Mouse (Mus musculus) right cerebral cortex, adult 2 months (tissue): ENCODE results near the gene Cntnap1.

Experiments used
- DNase-seq, 2 experiments: peaks; one replicate each; pipeline ENCODE4 v3.0.0; 2021 to 2022; ENCODE audit warnings: low spot score in 2 of 2

Cntnap1 gene

DNA sequence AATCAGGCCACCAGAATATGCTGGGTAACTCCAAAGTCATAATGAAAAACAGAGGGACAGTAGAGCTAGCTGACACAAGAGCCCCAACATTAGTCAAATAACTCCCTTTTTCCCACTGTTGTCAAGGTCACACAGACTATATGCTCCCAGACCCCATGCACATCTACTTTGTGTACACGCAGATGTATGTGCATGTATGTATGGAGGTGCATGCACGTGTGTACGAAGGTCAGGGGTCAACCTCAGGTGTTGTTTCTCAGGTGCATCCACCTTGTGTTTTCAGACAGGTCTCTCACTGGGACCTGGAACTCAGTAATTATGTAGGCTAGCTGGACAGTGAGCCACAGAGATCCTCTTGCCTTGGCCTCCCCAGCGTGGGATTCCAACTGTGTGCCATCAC, 15.1 kb downstream of the Cntnap1 start:
- DNase-seq = no peak

DNA sequence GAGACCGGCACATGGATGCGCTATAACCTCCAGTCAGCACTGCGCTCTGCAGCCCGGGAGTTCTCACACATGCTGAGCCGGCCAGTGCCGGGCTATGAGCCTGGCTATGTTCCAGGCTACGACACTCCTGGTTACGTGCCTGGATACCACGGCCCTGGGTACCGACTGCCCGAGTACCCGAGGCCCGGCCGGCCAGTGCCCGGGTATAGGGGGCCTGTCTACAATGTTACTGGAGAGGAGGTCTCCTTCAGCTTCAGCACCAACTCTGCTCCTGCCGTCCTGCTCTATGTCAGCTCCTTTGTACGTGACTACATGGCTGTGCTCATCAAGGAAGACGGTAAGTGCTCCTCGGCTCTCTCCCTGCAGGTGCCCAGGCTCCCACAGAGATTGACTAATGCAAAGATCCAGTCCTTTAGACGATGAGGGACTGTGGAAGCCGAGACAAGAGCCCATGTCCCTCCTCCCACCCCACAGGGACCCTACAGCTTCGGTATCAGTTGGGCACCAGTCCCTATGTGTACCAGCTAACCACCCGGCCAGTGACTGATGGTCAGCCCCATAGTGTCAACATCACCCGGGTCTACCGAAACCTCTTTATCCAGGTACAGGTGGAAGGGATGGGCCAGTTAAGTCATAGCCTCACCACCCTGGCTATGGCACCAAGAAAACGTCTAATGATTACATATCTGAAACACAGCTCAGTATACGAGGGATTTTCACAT, 16.4 kb downstream of the Cntnap1 start:
- no peak for DNase-seq

DNA sequence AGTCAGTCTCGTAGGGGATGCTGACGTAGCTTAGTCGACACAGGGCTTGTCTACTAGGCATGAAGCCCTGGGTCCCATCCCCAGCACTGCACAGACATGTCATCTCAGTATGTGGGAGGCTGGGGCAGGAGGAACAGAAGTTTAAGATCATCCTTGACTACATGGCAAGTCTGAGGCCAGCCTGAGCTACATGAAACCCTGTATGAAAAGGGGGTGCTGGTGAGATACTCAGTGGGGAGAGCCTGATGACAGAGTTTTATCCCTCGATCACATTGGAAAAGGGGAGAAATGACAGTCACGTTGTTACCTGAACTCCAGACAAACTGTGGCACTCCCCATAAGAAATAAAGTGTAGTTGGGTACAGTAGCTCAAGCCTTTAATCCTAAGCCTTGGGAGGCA, 17.2 kb downstream of the Cntnap1 start:
- DNase-seq = no peak

DNA sequence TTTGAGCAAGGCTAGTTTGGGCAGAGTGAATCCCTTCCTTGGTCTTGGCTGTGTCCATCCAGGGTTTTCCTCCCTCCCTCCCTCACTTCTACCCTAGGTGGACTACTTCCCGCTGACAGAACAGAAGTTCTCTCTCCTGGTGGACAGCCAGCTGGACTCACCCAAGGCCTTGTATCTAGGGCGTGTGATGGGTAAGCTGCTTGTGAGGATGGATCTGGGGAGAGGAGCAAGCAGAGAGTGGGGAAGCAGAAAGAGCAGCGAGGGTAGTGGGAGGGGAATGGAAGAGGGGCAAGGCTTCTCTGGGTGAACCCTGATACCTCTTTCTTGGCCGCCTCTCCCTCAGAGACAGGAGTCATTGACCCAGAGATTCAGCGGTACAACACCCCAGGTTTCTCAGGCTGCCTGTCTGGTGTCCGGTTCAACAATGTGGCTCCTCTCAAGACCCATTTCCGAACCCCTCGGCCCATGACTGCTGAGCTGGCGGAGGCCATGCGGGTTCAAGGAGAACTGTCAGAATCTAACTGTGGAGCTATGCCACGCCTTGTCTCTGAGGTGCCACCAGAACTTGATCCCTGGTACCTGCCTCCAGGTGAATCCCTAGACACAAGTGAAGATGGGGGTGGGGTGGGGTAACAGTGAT, 18.0 kb downstream of the Cntnap1 start:
- DNase-seq = no peak

DNA sequence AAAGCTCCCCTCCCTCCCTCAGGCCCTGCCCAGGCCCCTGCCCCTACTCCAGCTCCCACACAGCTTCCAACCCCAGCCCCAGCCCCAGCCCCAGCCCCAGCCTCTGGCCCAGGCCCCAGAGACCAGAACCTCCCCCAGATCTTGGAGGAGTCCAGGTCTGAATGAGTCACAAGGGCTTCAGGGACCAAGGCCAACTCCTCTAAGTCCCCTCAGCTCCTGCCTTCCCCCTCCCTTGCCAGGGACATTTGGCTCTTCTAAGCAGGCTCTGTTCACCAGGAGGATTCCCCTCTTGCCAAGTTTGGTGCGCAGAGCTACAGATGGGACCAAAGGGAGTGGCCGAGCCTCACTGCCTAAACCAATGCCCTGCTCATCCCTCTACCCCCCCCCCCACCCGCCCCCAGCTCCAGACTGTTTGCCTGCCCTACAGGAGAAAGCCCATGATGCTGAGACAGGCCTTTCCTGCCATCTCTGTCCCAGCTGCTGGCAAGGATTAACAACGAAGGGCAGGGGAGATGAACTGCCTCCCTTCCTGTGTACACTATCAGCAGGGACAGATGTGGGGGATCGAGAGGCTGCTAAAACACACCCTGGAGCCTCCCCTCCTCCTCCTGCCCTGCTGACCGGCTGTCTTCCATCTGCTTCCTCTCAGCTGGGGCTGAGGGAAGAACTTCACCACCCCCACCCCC, 19.3 kb downstream of the Cntnap1 start:
- DNase-seq = peak in 1 of 2 experiments; percentile 49

DNA sequence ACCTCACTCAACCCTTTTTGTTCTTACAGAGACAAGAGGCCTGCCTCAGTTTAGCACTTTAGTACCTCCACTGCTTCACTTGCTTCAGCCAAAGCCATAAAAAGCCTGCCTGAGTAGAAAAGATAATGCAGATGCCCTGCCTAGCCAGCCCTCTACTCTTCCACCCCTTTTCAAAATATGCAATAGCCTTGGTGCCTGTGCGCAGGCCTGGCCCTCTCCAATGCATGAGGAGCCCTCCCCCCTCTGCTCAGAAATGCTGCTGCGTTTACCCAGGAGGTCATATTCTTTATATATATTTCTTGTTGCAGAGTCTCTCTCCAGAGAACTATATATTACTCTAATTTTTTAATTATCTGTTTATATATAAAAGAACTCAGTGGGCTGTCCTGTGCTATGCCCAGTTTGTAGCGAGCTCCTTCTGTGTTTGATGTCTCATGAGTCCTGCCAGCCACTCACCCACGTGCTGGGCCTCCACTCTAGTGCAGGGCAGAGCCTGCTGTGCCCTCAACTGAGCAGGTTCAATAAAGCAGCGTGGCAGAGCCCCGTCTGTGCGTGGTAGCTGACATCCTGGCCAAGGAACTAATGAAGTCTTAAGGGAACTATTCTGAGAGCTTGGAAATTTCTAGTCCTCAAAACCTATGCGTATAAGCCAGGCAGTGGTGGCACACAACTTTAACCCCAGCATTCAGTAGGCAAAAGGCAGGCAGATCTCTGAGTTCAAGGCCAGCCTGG, 20.0 kb downstream of the Cntnap1 start:
- no peak for DNase-seq

DNA sequence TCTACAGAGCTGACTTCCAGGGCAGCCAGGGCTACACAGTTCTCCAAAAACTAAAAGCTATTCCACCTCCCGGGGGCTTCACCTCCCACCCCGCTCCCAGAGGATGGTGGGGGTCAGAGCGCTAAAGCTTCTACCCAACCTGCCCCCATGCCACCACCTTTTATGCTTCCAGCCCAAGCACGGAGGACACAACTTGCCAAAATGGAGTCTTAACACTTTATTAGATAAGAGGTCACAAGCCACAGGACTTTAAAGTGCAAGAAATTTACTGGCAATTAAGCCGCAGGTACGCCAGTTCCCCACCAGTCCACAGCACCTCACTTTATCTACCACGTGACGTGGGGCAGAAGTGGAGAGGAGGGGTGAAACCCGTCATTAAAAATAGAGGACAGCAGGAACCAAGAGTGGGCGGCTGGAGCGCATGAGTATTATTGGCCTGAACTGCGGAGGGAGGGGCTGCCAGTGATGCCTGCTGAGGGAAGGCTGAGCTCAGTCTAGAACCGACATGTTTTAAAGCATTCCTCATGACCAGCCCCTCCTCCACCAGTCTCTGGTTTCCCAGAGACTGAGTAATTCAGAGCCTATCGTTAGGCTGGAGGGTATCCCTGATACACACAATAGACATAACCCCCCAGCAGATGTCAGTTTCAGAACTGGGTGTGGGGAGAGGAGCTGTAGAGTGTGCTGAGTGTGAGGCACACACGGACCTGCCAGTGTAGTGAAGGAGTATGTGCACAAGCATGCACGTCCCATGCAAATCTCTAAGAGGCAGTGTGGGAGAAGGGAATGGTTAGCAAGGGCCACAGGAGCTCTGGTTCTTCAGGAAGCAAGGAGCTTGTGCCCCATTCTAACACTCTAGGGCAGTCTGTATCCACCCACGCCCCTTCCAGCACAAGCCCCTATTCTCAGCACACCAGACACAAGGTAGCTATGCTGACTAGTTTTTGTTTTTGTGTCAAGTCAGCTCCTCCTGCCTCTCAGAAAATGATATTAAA, 20.9 kb downstream of the Cntnap1 start:
- DNase-seq = peak in 1 of 2 experiments; percentile 43

DNA sequence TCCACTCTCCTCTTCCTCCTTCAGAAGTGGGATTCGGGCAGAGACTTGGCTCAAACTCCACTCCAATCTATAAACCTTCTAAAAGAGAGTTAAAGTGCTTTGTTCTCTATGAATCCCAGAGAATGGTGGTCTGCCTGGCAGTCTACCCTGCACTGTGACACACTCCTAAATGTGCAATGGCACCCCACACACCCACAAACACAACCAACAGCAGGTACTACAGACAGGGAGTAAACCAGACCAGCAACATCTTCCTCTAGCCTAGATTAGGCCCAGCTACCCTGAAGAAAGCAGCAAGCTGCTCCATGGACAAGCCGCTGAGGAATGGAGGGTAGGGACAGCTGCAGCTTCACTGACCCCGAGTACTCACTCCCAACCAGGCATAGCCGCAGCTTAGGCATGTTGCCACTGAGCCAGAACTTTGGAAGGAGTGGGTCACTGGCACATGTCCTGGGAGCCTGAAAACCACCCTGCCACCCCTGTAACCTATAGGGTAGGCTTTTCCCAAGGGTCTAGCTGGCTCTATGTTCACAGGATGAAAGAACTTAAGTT, 21.7 kb downstream of the Cntnap1 start:
- DNase-seq = no peak

DNA sequence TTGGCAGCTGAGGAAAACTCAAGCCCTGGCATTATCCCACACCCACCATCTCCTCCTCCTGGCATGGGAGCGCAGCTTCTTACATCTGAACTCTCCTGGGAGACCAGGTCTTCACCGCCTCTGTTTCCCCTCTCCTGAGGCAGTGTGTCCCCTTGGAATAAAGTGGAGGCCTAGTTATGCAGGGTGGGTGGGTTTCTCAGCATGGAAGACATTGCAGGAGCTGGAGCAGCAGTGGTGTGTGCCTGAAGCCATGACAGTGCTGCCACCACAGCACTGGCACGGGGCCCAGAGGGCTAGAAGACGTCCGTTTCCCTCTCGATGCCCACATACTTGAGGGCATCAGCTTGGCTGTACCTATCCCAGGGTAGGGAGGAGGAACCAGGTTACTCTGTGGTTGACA, 22.3 kb downstream of the Cntnap1 start:
- DNase-seq = no peak

DNA sequence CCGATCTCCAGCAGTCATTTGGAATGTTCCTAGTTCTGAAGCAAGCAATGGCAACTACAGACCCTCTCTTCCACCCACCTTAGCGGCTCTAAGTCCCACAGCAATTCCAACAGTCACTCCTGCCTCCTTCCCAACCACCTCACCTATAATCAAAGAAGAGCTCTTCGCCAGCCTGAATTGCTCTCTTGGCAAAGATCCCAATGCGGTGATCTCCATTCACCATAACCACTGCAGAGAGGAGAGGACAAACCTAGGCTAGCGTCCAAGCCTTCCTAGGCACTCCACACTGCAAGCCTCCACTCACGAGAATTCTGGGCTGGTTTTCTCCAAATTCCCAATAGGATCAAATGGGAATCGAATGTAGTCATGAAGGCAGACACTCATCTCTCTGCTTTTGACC, 22.8 kb downstream of the Cntnap1 start:
- no peak for DNase-seq

DNA sequence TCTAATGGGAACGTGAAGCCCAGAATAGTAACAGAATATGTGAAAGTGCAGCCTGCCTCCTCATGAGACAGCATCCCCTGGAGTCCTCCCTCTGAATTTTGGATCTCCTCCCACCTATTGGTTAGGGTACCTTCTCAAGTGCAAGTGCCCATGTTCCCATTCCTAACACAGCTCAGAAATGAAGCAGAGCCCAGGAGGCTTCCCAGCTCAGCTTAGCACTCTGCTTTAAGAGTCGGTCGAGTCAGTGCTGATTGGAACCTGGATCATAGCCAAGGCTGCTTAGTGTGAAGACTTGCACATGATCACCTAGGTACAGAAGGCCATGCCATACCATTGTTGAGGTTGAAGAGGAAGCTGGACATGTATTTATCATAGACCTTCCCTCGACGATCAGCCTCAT, 23.8 kb downstream of the Cntnap1 start:
- no peak for DNase-seq

DNA sequence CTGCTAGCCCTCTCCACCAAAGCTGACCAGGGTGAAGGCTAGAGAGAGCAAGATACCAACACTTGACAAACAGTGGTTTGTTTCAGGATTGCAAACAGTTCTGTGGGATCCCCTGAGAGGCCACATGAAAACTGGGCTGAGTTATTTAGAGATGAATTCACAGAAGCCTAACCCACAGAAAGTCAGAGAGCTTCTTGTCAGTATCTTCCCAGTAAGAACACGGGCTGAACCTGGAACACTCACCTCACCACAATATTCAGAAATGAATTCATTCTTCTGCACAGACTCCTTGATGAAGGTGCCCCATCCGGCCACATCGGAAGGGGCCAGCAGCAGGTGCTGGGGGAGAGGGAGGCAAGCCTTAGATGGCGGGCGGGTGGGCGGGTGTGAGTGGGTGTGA, 24.3 kb downstream of the Cntnap1 start:
- no peak for DNase-seq

DNA sequence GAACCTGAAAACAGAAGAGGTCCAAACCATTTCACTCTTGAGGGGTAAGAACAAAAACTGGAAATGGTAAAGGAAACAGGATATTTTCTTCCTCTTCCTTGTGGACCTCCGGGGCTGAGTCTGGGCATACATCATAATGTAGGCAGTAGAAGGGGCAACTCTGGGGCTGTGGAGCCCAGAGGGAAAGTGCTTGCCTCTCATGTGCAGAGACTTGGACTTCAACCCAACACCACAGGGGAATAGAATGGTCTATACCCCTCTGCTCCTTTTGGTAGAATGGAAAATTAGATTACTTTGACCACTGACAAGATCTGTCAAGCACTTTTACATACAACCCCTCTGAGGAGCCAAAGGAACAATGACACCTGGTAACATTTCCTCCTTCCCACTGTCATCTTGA, 24.8 kb downstream of the Cntnap1 start:
- no peak for DNase-seq

DNA sequence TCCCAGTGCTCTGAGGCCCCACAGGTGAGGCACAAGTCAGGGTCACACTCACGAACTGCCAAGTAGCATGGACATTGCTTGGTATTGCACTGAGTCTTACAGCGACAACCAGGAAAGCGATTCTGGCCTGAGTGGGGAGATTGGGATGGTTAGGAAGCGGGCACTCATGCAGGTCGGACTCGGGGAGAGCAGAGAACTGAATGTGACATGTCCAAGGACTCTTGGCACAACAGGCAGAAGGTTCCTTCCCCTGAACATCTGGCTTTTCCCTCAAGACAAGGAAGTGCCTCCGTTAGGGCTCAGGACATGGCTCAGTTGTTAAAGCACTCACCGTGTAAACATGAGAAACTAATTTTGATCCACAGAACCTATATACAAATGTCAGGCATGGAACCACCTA, 25.2 kb downstream of the Cntnap1 start:
- DNase-seq = no peak

DNA sequence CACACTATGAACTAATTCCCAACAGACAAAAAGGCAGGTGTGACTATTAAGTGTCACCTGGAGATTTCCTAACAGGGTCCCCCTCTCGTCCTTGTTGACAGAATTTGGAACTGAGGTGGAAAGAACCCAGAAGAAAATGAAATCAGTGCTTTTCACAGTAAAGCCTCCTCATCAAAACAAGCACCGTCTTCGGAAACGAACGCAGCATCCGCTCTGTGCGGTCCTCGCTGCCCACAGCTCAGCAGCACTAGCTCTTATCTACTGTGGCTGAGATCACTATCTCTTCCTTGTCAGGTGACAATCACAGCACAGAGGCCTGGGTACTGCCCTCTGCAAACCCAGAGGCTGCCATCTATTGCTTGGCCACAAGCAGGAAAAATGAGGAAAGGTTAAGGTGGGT, 25.9 kb downstream of the Cntnap1 start:
- DNase-seq = no peak

DNA sequence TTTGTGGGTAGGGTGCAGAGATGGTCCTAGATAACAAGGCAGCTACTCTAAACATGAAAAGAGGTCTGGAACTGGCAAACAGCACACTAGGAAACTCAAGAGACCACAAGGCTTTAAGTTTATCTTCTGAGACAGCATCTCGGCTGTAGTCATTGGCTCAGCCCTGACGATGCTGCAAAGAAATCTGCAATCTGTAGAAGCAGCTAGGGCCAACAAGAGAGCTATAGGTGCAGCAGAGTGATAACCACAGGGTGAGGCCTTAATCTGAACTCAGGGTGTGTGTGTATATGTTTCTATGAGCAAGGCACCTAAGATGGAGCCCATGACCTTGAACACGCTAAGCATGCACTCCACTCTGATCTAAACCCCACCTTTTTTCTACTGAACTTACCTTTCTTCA, 29.2 kb downstream of the Cntnap1 start:
- DNase-seq = no peak

DNA sequence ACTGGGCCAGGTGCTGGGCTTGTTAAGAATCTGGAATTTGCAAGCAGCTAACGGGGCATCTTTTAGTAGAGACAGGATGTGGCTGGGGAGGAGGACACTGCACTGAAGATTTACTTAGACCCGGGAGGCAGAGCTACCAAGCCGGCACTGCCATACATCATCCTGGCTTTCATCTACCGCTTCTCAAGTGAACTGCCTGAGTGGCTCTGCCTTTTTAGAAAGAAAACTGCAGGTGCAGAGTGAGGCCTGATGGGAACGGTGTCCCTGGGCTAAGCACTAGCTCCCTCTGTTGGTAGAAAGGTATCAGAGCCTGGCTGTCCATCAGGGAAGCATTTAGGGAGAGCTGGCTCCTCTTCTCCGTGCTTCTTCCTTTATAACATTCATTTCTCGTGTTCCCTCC, 30.7 kb downstream of the Cntnap1 start:
- DNase-seq = peak; percentile 42 to 67

DNA sequence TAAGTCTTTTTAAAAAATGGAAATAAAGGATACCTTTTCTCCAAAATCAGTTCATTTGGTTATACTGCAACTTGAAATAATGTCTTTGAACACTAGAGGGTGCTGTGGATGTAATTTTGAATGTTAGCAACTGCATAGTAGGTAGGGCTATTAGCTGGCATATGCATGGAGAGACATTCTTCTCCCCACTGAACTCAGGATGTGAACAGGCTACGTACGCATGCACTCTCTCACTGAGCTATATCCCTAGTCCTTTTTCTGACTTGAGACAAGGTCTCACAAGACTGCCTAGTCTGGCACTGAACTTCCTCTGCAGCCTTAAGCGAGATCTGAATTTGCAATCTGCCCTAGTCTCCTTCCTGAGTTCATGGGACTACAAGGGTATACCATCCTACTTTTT, 41.6 kb downstream of the Cntnap1 start:
- DNase-seq = peak in 1 of 2 experiments; percentile 26

DNA sequence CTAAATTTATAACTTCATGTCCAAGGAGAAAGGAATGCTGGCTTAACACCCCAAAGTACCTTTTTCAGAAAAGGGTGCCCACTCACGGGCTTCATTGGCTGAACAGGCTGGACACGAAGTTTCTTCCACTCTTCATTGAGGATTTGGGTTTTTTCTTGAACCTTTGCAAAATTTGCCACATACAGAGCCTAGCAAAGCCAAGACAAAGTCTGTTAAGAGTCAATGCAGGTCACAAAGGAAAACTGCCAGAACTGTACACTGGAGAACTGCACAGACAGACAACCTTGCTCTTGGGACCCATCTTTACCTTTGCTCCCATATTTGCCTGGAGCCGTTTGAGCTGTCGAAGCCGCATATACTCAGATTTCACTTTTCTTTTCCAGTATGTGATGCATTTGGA, 46.6 kb downstream of the Cntnap1 start:
- DNase-seq = no peak

DNA sequence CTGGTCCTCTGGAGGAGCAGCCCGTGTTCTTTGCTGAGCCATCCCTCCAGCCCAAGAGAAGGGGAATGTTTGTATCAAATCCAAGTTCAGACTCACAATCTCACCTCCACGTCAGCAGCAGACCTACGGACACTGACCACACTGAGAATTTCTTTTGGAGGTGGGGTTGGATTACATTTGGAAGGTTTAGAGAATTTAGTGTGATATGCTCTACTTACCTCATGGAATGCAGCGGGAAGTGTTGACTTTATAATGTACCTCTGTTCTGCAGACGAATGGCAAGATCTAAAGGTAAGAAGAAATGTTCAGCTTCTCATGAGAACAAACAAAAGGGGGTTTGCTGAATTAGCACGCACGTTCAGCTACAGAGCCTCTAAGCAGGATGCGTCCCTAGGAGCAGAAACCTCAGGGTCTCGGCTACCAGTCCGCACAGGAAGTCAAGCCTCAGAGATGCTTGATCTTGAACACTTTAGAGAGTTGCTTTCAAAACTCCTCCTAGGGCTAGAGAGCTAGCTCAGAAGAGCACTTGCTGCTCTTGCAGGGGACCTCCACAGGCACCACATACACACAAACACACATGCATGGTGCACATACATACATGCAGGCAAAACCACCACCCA, 48.2 kb downstream of the Cntnap1 start:
- no peak for DNase-seq
